Mouse (Mus musculus) limb, embryonic 14.5 days (tissue): ENCODE data around the gene Tspan14. TPM values are rescaled to one million over a fixed set of nuclear protein-coding genes. Genes with fewer than 3 reads are reported as not detected.

Source experiments
- ATAC-seq: fragments of 200-750 bp; cut with Nextera tagmentation; 2 replicates; pipeline ENCODE4 v1.8.0; 2017; ENCODE audit warnings: low read depth, moderate number of reproducible peaks, moderate TSS enrichment; ENCODE audit not compliant: low FRiP score
- DNase-seq: peaks from one replicate; pipeline ENCODE4 v3.0.0-alpha.2; 2015; ENCODE audit warnings: low spot score
- H3K27ac ChIP-seq: fragments of 300-500 bp; sonication (generic); replicated peaks from 2 replicates; pipeline ENCODE4 v1.5.1; 2014; ENCODE audit warnings: low read depth, mild to moderate bottlenecking, low read length, moderate library complexity, mixed read lengths
- H3K27me3 ChIP-seq: fragments of 300-500 bp; sonication (generic); 2 replicates; pipeline ENCODE4 v1.6.1; 2014; ENCODE audit warnings: low read length, mixed read lengths; ENCODE audit not compliant: control insufficient read depth, insufficient read depth
- H3K36me3 ChIP-seq: fragments of 300-500 bp; sonication (generic); 2 replicates; pipeline ENCODE4 v1.6.1; 2014; ENCODE audit warnings: mild to moderate bottlenecking, low read length, moderate library complexity, mixed read lengths; ENCODE audit not compliant: control insufficient read depth, insufficient read depth
- H3K4me1 ChIP-seq: fragments of 300-500 bp; sonication (generic); 2 replicates; pipeline ENCODE4 v1.6.1; 2014; ENCODE audit warnings: antibody characterized with exemption, low read length, mixed read lengths; ENCODE audit not compliant: control insufficient read depth, insufficient read depth
- H3K4me2 ChIP-seq: fragments of 300-500 bp; sonication (generic); replicated peaks from 2 replicates; pipeline ENCODE4 v1.6.1; 2014; ENCODE audit warnings: low read depth, mild to moderate bottlenecking, low read length, moderate library complexity; ENCODE audit not compliant: severe bottlenecking
- H3K4me3 ChIP-seq: fragments of 300-500 bp; sonication (generic); replicated peaks from 2 replicates; pipeline ENCODE4 v1.5.1; 2014; ENCODE audit warnings: low read length
- H3K9ac ChIP-seq: fragments of 300-500 bp; sonication (generic); 2 replicates; pipeline ENCODE4 v1.6.1; 2014; ENCODE audit warnings: mild to moderate bottlenecking, low read depth, low read length, moderate library complexity; ENCODE audit not compliant: severe bottlenecking
- H3K9me3 ChIP-seq: fragments of 300-500 bp; sonication (generic); 2 replicates; pipeline ENCODE4 v1.6.1; 2016; ENCODE audit warnings: low read length; ENCODE audit not compliant: control insufficient read depth
- POLR2A ChIP-seq: fragments of 200-500 bp; IDR thresholded peaks from 2 replicates; pipeline ENCODE4 v1.8.0; 2012; ENCODE audit warnings: inconsistent platforms, mild to moderate bottlenecking, moderate library complexity, borderline replicate concordance; ENCODE audit not compliant: insufficient read depth, insufficient read length; ENCODE audit errors: extremely low read depth
- WGBS: fragments of 180-500 bp; shearing (Covaris S2); extraction: QIAGEN DNeasy Blood & Tissue Kit; methylation state at CpG from one replicate; pipeline ENCODE4 v1.1.7; 2014; 5-methylcytosine and 5-hydroxymethylcytosine counted together
- polyA plus RNA-seq, 2 experiments: library from polyadenylated mRNA; depleted of rRNA in 1 of 2; stranded (reverse) in 1 of 2; unstranded in 1 of 2; fragments of >200 nt; fragmentation: Nextera tagmentation in 1 of 2; extraction: Ambion mirVana in 1 of 2; gene quantifications; 2 replicates each; pipeline versions ENCODE4 v1.2.1 to v1.2.3; 2012 to 2014

The Tspan14 gene
- polyA plus RNA-seq, 2 experiments, result 75.2 to 75.5 TPM

DNA sequence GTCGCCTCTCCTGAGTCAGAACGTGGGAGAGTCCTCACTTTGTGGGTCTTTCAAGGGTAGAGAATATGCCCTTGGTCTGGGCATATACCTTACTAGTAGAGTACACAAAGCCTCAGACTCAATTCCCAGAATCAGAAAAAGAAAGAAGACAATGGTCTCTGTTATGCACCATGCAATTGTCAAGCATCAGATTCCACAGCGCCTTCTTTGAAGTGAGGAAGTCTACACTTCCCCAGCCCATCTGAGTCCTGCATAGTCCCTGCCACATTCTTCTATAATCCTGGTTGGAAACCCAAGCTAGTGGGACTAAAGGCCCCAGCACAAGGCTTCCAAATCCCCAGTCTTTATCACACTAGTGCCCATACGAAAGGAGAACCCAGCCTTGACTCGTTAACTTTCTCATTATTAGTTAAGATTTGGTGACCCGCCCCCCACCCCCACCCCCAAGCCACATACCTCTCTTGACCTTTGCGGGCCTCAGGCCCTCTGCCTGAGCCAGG is 74.2 kb downstream of the Tspan14 start:
- Histone ChIP-seq H3K4me3 (no peak overlapping the region), H3K27ac (no peak overlapping the region), H3K4me2 (no peak overlapping the region), H3K27me3 (no peaks in the 10 kb centered on the region), H3K4me1 (peaks cover 13% of the 10 kb centered on the region), H3K36me3 (no peaks in the 10 kb centered on the region), H3K9me3 (no peaks in the 10 kb centered on the region), H3K9ac (no peak overlapping the region)
- DNase-seq, result no peak
- TF ChIP-seq POLR2A, result no peak
- ATAC-seq, result no peak
- 87% methylated on average over 7 of the region's 7 CpGs for WGBS

DNA sequence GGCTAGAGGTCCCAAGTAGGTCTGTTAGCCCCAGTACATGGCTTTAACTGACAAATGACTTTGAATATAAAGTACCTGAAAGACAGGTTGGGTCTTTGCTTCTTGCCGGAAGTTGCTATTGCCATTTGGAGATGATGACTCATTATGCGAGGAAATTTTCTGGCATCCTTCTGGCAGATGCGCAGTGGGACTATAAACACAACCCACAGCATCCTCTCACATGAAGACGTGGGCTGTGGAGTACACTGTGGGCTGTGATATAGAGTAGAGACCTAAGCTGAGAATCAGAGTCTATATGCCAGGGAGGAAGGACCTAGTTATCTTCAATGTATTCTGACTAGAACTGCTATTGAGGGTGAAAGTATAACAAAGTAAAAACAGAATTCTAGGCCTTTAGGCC is 75.1 kb downstream of the Tspan14 start:
- 90% methylated on average over 4 of the region's 4 CpGs for WGBS
- Histone ChIP-seq H3K27me3 (no peaks in the 10 kb centered on the region), H3K27ac (no peak overlapping the region), H3K4me2 (no peak overlapping the region), H3K9me3 (no peaks in the 10 kb centered on the region), H3K4me3 (no peak overlapping the region), H3K9ac (no peak overlapping the region), H3K36me3 (no peaks in the 10 kb centered on the region), H3K4me1 (peaks cover 13% of the 10 kb centered on the region)
- DNase-seq, result no peak
- no peak for ATAC-seq
- TF ChIP-seq POLR2A, result no peak

GRCm38 (mm10) chr14:40889704-40890103 is 76.9 kb downstream of the Tspan14 start:
- Histone ChIP-seq H3K27me3 (no peaks in the 10 kb centered on the region), H3K4me1 (peaks cover 13% of the 10 kb centered on the region), H3K4me2 (no peak overlapping the region), H3K9me3 (no peaks in the 10 kb centered on the region), H3K4me3 (no peak overlapping the region), H3K27ac (no peak overlapping the region), H3K9ac (no peak overlapping the region), H3K36me3 (no peaks in the 10 kb centered on the region)
- TF ChIP-seq POLR2A, result no peak
- 79% methylated on average over 4 of the region's 4 CpGs for WGBS
- DNase-seq (no peak), ATAC-seq (no peak)

- Histone ChIP-seq H3K4me1 (peaks cover 10% of the 10 kb centered on the region), H3K4me3 (no peak overlapping the region), H3K36me3 (no peaks in the 10 kb centered on the region), H3K9ac (no peak overlapping the region), H3K27ac (no peak overlapping the region), H3K27me3 (no peaks in the 10 kb centered on the region), H3K4me2 (no peak overlapping the region), H3K9me3 (no peaks in the 10 kb centered on the region)
- DNase-seq (no peak), ATAC-seq (no peak)
- no peak for TF ChIP-seq POLR2A
- WGBS, result 94% methylated on average over 2 of the region's 2 CpGs
These were observed 77.4 kb downstream of the Tspan14 start for GRCm38 (mm10) chr14:40889181-40889580.

DNA sequence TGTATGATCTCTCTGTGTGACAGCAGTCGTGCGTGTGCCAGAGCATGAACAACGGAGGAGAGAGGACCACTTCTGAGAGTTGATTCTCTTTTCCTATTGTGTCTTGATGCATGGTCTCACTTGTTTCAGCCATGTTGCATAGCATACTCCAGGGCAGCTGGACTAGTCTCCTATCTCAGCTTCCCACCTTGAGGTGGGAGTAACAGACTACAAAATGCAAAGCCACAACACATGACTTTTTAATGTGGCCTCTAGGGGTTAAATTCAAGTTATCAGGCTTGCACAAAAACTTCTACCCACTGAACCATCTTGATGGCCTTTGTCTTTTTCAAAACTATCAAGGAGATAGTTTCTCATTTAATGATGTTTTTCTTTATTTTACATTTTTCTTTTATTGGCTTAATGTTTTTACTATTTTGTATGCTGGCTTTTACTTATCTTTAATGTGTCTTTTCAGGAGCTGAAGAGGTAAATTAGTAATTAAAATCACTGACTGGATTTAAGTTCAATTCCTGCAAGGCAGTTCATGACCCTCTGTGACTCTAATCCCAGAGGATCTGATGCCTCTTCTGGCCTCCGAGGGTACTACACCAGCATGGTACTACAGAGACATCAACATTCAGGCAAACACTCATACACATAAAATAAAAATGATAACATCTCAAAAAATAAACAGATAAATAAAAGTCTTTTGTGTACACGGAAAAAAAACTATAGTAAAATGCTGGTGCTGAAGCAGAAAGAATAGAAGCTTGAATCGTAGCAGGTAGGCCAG is 80.0 kb downstream of the Tspan14 start:
- Histone ChIP-seq H3K9ac (no peak overlapping the region), H3K9me3 (no peaks in the 10 kb centered on the region), H3K4me2 (no peak overlapping the region), H3K27ac (no peak overlapping the region), H3K4me3 (no peak overlapping the region), H3K27me3 (no peaks in the 10 kb centered on the region), H3K36me3 (no peaks in the 10 kb centered on the region), H3K4me1 (no peaks in the 10 kb centered on the region)
- DNase-seq (no peak), ATAC-seq (no peak)
- no peak for TF ChIP-seq POLR2A
- WGBS, result 81% methylated on average over 6 of the region's 6 CpGs
